In the genomic region with DNA sequence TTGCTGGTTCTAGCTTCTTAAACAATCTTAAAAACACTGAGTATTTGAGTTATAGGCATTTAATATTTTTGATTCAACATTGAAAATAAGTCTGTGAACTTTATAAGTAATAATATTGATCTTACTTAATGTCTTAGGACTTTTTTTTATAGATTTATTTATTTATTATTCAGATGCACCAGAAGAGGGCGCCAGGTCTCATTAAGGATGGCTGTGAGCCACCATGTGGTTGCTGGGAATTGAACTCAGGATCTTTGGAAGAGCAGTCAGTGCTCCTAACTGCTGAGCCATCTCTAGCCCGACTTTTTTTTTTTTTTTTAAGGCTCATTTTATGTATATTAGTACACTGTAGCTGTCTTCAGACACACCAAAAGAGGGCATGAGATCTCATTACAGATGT, we compare ENCODE assay signal across 9 mouse cellular contexts. TPM values are rescaled to one million over a fixed set of nuclear protein-coding genes. Genes with fewer than 3 reads are reported as not detected.
DNase-seq lines count a peak whose midpoint lies in the region; TF ChIP-seq lines count a peak whose summit lies in the region.
"Had no signal": no experiment of that assay in that cellular context is flagged by ENCODE, and none has a peak within 500 bp of the region (broad histone marks: within the 10 kb centered on the region; RNA-seq: fewer than 3 reads in every experiment).

No protein-coding gene starts in this region.

- no peak for DNase-seq in gastrocnemius, adult 2 months
- DNase-seq in gastrocnemius, postnatal 14 days = no peak
- peak; percentile 25 for DNase-seq in right cerebral cortex, postnatal 4 days
- no peak for DNase-seq in right cerebral cortex, adult 18-20 months
- DNase-seq in induced T-regulatory cell, adult 2 months (ENCODE audit: low read depth) = peak; percentile 75
- DNase-seq in splenic B cell, adult 2 months (ENCODE audit: low read depth, low spot score) = peak; percentile 60
- no peak for DNase-seq in spleen, postnatal 4 days (ENCODE audit: low spot score in 2 of 2)
- DNase-seq in thymus, postnatal 0 days (ENCODE audit: low spot score) = no peak

- H3K27ac ChIP-seq in gastrocnemius, adult 2 months = no peak overlapping the region
- H3K27ac ChIP-seq: embryonic facial prominence, embryonic 15.5 days had no signal

- H3K4me3 ChIP-seq in gastrocnemius, adult 2 months = no peak overlapping the region
- H3K4me3 ChIP-seq: embryonic facial prominence, embryonic 15.5 days had no signal

- intact Hi-C loops in gastrocnemius, adult 2 months (cut with DNase I) = loop anchor here (5.0 kb wide), 1 partner anchor 638 kb away; a partner anchor contains a TSS
- intact Hi-C loops in gastrocnemius, postnatal 14 days (cut with DNase I; ENCODE audit: low total_unique reads) = no loop called here

- peaks cover 4% of the 10 kb centered on the region for H3K36me3 ChIP-seq in splenic B cell, adult 2 months (ENCODE audit: control insufficient read depth, insufficient read depth, low read length, poor library complexity, severe bottlenecking)

- no peaks in the 10 kb centered on the region for H3K27me3 ChIP-seq in splenic B cell, adult 2 months (ENCODE audit: control insufficient read depth, insufficient read depth, low read length, poor library complexity, severe bottlenecking)
- H3K27me3 ChIP-seq: embryonic facial prominence, embryonic 15.5 days had no signal

- TF ChIP-seq CTCF in gastrocnemius, adult 2 months (IDR thresholded peaks at IDR 0.05) = peak; percentile 51

RNA-seq across cellular contexts. Expression of a gene that starts 2.5 kb away (rescaled TPM):
- 10 to 100 TPM; 49.1 to 58.7 TPM for total RNA-seq in gastrocnemius, adult 2 months (2021)
- 10 to 100 TPM; 46.4 to 51.7 TPM for total RNA-seq in gastrocnemius, postnatal 14 days (2021)
- polyA plus RNA-seq in thymus, postnatal 0 days (2015; fragmentation: Nextera tagmentation; extraction: Ambion mirVana) = 110 and 112 TPM in 2 replicates

RNA-seq across cellular contexts. Expression of a gene that starts 32.8 kb away (rescaled TPM):
- not detected for total RNA-seq in gastrocnemius, adult 2 months (2021)
- under 1 TPM; 0.62 to 0.88 TPM for total RNA-seq in gastrocnemius, postnatal 14 days (2021)
- polyA plus RNA-seq in thymus, postnatal 0 days (2015; fragmentation: Nextera tagmentation; extraction: Ambion mirVana) = 3.5 and 5.3 TPM in 2 replicates

Comparison
In these comparisons a context has a peak if more than half of its experiments do, and no peak if none do; other contexts are left out.
1. DNase-seq: peak in right cerebral cortex, postnatal 4 days (single experiment), induced T-regulatory cell, adult 2 months (single experiment) and splenic B cell, adult 2 months (single experiment); none in gastrocnemius, adult 2 months (single experiment), gastrocnemius, postnatal 14 days (single experiment), right cerebral cortex, adult 18-20 months (single experiment), spleen, postnatal 4 days (0 of 2) and thymus, postnatal 0 days (single experiment).